Mouse (Mus musculus) frontal cortex, postnatal 25 days (tissue): Measurements from ENCODE around the gene Ciita.

Experiments used
- DNase-seq, 2 experiments: peaks; one replicate each; pipeline ENCODE4 v3.0.0; 2022; ENCODE audit warnings: low spot score in 2 of 2

Gene Ciita

DNA sequence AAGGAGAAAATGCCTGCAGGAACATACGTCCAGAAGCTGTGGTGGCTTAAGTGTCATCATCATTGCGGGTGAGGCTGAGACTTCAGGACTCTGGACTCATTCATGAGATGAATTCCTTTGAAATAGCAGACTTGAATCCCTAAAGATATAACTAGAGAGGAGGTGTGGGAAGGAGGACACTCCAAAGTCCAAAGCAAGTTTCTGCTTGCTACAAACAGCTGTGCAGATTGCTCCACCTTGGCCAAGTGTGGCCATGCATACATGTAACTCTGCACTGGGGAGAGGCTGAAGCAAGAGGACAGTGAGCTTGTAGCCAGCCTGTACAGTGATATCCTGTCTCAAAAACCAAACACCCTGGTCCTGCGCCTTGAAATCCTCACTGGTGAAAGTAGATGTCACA, 7.9 kb upstream of the Ciita start:
- DNase-seq, result no peak

DNA sequence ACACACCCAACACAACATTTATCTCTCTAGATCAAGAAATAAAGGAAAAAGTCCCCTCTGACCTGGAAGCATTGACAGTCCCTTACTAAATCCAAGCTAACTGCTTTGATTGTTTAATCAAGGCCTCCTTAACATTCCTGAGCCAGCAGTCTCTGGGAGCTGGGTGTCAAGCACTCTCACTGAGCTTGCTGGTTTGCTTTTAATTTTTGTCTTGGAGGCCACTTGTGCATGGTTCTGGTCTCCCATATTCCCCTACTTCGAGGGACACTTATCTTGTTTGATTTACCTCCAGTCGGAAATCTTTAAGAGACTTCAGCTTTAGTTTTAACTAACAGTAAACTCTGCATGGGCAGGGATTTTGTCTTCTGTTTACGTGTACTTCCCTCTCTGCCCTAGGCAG, 4.9 kb upstream of the Ciita start:
- DNase-seq, result no peak

DNA sequence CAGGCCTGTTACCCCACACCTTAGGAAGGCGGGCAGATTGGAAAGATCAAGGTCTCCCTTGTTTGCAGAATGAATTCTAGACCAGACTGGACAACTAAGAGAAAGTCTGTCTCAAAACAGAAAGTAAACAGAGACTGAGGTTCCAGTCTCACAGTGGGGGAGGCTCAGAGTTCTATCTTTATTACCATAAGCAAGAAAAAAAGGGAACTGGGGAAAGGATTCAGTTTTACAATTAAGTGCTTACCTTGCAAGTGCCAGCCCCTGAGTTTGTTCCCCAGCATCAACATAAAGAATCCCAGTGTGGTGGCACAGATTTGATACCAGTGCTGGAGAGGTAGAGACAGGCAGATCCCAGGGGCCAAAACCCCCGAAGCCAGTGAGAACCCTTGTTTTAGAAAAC, 3.9 kb upstream of the Ciita start:
- DNase-seq, result no peak

DNA sequence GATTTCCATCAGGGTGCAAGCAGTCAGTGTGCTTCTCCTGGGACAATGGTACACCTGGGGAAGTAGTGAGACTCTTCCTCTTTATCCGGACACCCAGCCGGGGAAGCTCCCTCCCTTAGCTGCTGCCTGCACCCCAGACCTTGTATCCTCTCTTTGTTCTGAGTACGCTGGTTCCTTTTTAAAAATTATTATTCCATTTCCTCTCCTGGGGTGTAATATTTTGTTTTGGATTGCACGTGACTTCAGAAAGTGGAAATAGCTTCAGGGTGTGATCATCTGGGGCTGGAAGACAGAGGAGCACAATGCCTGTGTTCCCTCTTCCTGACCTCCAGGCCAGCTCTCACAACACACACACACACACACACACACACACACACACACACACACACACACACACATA, 2.5 kb downstream of the Ciita start:
- DNase-seq, result no peak

DNA sequence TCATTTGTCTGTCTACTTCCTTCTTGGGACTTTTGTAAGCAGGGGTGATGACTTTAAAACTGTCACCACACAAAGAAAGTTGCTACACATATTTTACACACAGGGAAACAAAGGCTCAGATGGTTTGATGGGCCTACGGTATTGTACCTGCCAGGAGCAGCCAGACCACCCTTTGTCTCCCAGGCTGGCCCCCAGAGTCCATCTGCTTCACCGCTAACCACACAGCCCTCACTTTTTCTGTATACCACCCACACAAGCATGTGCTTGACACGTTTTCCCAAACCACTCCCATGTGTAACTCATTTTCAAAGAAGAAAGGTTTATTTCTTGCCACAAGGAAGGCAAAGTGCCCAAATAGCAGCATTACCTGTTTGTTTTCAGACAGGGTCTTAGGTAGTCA, 7.1 kb downstream of the Ciita start:
- no peak for DNase-seq

DNA sequence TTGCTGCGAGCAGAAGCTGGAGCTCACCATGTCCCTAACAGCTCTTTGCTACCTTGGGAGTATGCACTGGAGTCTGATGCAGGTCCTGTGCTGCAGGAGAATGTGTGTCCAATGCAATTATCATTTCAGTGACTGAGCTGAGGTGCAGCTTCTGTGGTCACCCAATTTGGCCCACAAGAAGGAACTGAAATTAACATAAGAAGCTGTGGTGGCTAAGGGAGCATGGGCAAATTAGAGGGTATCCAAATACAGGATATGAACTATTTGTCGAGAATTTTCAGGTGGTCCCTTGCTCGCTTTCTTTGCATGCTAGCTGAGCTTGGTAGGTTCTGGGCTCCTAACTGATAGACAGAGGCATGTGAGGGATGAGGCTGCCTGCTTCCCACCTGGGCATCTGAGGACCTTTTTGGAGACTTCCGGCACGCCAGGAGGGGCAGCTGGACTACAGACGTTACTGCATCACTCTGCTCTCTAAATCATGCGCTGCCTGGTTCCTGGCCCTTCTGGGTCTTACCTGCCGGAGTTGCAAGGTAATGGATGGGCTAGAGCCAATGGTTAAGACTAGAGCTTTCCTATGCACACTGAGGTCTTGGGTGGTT, 8.1 kb downstream of the Ciita start:
- no peak for DNase-seq

DNA sequence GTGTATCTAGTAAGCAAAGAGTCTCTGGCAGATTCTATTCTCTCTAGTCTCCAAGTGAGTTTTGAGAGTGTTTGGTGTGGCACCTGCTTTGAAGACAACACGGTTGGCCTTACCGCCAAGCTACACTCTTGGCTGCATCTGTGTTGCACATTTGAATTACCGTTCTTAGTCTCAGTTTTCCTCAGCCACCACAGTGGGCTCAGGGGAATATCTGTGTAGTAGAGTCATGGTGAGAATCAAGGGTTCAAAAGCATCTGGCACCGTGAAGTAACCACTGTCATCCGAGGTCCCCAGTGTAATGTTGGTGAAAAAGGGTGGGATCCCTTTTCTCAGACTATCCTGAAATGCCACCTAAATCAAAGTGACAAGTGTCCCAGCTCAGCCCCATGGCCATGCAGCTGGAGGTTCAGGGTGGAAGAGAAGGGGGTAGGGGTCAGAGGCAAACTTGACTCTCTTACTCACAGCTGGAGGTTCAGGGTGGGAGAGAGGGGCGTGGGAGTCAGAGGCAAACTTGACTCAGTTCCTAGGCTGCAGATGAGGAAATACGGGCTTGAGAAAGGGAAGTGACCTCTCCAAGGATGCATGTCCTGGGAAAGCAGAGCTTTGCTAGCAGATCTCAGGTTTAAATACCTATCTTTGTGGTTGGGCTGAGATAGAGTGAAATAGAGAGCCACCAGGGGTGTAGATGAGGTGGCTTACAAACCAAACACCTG, 9.1 kb downstream of the Ciita start:
- no peak for DNase-seq

DNA sequence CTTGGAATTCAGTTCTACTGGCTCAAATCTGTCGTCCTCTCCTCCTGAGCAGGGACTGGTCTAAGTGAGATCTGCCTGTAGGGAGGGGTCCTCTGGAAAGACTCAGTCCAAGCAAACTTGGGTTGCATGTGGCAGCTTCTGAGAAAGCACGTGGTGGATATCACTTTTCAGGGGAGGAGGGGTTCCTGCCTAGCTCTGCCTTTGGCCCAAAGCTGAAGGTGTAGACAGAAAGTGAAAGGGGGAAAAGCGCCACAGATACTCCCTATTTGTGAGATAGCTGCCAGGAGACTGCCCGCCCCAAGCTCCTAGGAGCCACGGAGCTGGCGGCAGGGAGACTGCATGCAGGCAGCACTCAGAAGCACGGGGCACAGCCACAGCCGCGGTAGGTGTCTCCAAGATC, 9.6 kb downstream of the Ciita start:
- DNase-seq, result no peak

DNA sequence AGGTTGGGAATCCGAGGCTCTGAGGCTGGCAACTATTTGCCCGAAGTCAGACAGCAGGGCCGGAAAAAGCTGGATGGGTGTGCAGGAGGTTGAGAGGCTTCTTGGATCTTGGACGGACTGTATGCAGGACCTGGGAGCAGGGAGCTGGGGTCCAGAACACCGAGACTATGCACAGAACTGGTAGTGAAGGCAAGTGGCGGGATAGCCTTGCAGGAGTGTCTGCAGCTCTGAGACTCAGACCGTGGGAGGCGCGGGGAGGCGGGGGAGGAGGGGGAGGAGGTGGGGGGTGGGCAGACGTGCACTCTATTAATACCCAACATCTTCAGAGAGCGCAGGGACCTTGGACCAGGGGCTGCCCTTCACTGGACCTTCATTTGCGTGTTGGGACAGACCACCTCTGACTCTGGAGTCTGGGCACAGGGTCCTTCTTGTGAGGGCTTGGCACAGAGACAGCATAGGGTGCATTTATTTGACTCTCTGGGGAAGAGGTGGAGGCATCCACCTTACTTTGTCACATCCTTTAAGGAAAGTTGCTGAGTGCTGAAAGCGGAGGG, 10.1 kb downstream of the Ciita start:
- DNase-seq, result no peak

DNA sequence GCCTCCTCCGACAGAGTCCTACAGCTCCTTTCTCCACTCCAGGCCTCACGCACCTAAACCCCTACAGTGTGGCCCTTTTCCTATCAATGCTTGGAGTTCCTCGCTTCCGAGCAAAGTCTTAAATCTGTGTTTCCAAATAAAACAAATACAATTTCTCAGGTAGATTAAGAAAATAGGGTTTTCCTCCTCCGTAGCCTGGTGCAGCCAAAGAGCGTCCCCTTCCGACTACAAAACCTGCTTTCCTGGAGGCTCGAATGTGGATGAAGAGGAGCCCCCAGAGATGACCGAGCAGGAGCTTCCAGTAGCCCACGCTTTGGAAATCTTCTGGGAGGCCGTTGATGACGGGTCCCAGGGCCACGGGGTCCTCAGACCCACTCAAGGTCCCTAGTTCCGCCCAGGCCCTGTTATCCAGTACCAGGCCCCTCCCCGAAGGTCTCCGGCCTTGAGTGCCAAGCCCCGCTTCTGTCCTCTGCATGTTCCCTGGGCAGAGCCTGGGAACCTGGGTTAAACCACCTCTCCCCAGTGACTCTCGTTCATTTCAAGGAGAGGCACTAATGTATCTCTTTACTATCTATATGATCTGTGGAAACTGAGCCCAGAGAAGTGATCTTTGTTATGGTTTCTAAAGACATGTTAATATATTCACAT, 10.8 kb downstream of the Ciita start:
- no peak for DNase-seq

DNA sequence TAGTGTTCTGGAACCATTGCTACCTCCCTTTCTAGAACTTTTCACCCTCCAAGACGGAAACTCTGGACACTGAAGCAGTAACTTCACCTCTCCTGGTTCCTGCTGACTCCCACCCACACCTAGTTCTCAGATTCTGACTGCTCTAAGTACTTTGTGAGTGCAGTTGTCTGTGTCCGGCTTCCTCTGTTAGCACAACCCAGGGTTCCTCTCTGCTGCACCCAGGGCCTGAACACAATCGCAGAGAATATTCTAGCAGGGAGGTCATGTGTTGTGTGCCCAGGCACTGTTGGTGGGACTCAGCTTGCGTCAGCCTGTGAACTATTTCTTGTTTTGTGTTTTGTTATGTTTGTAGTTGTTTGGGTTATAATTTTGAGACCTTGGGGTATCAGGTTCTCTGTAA, 11.9 kb downstream of the Ciita start:
- DNase-seq, result no peak

DNA sequence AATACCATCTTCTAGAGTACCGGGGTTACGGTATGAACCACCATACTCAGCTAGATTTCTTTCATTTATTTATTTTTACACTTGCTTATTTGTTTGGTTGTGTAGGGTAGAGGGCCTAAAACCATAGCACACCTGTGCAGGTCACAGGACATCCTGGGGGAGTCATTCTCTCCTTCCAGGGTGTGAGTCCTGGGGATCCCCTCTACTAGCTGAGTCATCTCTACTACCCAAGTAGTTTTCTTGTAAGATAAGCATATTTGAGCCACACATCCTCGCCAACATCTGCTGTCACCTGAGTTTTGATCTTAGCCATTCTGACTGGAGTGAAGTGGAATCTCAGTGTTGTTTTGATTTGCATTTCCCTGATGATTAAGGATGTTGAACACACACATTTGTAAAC, 12.7 kb downstream of the Ciita start:
- no peak for DNase-seq

DNA sequence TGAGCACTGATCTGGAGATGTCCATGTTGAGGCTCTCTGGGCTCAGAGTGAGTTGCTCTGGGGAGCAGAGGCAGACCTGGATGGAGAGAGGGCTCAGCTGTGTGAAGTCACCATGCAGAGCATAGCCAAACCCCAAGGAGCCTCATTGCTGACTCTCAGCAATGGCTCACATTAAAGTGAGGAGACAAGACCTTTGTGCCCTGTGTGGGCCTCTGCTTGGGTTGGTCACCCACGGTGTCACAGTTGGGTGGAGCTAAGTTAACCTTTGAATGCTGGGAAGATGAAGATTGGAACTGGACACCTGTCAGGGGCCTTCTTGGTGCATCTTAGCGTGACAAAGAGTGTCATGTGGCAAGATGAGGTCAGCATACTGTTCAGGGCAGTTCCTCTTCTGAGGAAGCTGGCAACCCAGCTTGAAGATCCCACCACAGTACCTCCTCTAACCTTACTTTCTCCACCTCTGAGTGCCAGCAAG, 16.0 kb downstream of the Ciita start:
- no peak for DNase-seq

DNA sequence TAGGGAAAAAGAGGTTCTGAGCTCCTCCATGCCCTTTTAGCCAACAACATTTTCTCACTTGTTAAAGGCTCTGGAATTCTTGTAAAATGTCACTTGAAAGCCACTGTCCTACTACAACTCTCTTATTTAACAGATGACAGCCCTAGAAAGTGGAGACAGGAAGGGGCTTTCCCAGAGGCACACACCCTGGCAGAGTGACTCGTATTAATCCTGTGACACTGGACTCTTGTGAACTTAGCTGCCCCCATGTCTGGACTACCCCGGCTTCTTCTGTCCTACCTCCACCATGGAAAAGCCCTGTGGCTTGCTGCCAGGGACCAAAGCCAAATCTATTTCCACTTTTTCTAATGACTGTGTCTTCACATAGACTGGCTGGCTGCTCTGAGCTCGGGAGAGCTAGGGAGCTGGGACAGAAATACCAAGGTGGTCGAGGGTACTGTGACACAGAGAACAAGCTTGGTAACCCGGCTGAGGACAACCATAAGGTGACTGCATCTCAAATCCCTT, 18.3 kb downstream of the Ciita start:
- no peak for DNase-seq

DNA sequence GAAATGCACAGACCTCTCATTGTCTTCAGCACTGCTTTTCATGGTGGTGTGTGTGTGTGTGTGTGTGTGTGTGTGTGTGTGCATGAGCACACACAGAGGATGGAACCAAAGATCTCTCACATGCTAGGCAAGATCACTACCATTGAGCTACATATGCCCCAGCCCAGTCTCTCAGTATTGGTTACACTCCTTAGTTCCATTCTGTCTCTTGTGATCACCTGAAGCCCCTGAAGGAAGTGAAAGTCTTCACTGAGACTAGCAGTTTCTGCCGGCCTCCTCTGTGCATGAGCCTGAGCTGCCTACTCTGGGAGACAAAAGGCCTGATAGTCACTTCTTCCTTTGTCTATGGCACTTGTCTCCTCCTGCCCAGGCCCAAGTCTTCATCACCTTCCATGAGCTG, 19.3 kb downstream of the Ciita start:
- no peak for DNase-seq

DNA sequence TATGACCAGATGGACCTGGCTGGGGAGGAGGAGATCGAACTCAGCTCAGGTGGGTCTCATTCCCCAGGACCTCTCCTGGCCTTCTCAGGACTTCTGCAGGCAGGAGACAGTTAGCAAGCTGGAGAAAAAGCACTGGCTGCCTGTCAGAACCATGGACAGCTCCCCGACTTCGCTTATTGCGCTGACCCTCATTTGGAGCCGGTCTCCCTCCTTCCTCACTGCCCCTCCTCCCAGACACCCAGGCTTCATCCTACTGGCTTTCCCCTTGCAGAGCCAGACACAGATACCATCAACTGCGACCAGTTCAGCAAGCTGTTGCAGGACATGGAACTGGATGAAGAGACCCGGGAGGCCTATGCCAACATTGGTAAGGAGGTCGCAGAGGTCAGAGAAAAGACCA, 22.0 kb downstream of the Ciita start:
- no peak for DNase-seq

DNA sequence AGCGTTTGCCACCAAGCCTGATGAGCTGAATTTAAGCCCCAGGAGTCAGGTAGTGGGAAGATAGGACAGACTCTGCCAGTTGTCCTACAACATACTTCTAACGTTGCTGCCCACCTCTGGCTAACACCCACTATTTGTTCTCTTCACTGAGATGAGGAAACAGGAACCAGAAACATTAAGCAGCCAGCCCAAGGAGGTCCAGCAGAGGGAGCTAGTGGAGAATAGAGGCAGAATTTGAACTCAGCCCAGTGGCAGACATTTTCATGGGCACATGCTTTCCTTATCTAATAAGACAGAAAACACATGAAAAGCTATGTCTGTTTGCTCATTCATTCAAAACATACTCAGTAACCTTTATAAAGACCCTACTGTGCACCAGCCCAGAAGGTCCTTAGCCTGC, 23.2 kb downstream of the Ciita start:
- no peak for DNase-seq

DNA sequence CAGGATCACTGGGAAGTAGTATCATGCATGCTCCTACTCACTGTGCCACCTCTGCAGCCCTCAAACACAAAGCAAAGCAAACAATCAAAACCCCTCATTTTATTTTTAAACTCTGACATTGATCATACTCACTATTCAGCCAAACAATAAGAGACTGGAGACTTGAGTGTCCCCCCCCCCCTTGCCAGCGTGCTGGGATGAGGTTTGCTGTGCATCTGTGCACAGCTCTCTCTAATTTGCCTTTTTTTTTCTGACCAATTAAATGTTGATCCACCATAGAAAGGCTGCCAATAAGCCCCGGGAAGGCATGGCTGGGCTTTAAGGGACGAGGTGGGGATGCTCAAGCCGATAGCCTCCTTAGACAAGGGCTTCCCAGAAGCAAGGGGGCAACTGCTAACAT, 27.6 kb downstream of the Ciita start:
- DNase-seq, result no peak

DNA sequence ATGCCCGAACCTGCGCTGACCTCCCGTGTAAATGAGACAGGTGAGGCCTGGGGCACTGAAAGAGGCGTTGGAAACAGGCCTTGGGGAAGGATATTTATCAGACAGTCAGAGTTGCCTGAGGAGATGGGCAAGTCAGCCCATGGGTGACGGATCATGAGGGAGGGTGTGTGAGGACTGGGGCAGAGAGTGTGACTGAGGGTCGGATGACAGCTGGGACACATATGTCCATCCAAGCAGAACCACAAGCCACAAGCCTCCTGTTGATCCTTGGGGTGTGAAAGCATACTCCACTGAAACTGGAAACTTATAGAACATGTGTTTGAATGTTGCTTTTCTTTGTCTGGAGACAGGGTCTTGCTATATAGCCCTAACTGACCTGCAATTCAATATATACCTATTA, 28.8 kb downstream of the Ciita start:
- no peak for DNase-seq

DNA sequence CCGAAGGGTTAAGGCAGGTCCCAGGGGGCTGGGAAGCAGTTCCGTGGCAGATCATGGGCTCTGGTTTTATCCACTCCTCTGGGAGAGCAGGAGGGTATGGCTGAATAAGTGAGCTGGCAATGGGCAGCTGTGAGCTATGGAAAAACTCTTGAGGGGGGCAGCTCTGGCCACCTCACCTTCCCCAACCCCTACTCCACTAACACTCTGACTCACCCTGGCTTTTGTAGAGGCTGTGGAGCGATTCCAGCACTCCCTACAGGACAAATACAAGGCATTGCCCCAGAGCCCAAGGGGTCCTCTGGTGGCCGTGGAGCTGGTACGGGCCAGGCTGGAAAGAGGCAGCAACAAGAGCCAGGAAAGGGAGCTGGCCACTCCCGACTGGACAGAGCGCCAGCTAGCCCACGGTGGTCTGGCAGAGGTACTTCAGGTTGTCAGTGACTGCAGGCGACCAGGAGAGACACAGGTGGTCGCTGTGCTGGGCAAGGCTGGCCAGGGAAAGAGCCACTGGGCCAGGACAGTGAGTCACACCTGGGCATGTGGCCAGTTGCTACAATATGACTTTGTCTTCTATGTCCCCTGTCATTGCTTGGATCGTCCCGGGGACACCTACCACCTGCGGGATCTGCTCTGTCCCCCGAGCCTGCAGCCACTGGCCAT, 30.7 kb downstream of the Ciita start:
- no peak for DNase-seq

DNA sequence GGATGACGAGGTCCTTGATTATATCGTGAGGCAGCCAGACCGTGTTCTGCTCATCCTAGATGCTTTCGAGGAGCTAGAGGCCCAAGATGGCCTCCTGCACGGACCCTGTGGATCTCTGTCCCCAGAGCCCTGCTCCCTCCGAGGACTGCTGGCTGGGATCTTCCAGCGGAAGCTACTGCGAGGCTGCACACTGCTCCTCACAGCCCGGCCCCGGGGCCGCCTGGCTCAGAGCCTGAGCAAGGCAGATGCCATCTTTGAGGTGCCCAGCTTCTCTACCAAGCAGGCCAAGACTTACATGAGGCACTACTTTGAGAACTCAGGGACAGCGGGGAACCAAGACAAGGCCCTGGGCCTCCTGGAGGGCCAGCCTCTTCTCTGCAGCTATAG, 31.3 kb downstream of the Ciita start:
- no peak for DNase-seq

DNA sequence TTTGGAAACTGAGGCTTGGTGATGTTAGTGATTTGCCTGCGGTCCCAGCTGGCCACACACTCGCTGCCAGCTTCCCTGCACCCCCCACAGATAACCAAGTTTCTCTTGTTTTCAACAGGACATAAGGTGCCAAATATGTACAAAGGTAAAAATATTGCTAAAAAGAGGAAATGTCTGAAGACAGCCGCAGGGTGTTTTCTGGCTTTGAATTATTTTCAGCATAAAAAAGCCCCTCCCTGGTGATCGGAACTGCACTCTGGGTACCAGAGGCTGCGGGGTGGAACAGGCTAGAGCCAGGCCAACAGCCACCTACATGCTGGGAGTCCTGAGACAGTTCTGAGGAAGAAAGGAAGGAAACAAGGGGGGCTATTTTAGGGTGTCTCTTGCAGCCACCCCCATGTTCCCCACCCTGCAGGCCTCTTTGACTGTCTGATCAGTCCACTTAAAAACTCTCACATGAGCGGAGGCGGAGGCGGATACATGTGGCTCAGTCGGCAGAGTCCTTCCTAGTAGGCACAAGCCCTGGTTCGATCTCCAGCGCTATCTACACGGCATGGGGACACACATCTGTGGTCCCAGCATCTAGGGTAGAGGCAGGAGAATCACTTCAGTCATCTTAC, 36.2 kb downstream of the Ciita start:
- no peak for DNase-seq
